Mouse (Mus musculus): ENCODE measurements at regions not wholly inside any gene's neighbourhood (a gene's known extent, or its start where the extent isn't known, plus 50 kb on each side); places are given as distances from the start of the nearest gene placed in this dataset.

- no peak for TF ChIP-seq CTCF (IDR thresholded peaks at IDR 0.05; ENCODE audit: low read depth)
- TF ChIP-seq EP300 (IDR thresholded peaks at IDR 0.05; ENCODE audit: low read depth): no peak
Measured at GRCm38 (mm10) chr10:43727746-43728145, 149.7 kb downstream of the Cd24a start.
